Mouse (Mus musculus): Measurements from ENCODE around the gene Vmn1r119.
"Not testable (repeated sequence)": the region's sequence is repeated elsewhere in the genome, so short reads cannot be mapped to it uniquely, and the experiment has no call there.

Vmn1r119 gene

GRCm38 (mm10) chr7:21012355-21012754 is at the start of gene Vmn1r119:
TSS of gene Vmn1r119 (minus strand) at chr7:21012455.
- DNase-seq (ENCODE audit: extremely low spot score, low read depth, low spot score) = not testable (repeated sequence)

GRCm38 (mm10) chr7:21053684-21054083 is 41.4 kb upstream of the Vmn1r119 start, which contains the start of gene Vmn1r120:
TSS of gene Vmn1r120 (minus strand) at chr7:21053784.
- not testable (repeated sequence) for DNase-seq (ENCODE audit: extremely low spot score, low read depth, low spot score)

Data from hindlimb bud, embryonic 11.5 days (tissue).